Mouse (Mus musculus) induced T-regulatory cell, adult 2 months (primary cell): ENCODE data around the gene Ccdc137.

Experiments
- DNase-seq: peaks from one replicate; pipeline ENCODE4 v3.0.0-alpha.2; 2012; ENCODE audit warnings: low read depth

Gene Ccdc137

GRCm38 (mm10) chr11:120457772-120458751 is at the start of gene Ccdc137, which contains the start of gene Oxld1:
Gene Ccdc137, plus strand, starts transcription at chr11:120458115.
Gene Oxld1, minus strand, starts transcription at chr11:120458068.
- peak; percentile 87 for DNase-seq

DNA sequence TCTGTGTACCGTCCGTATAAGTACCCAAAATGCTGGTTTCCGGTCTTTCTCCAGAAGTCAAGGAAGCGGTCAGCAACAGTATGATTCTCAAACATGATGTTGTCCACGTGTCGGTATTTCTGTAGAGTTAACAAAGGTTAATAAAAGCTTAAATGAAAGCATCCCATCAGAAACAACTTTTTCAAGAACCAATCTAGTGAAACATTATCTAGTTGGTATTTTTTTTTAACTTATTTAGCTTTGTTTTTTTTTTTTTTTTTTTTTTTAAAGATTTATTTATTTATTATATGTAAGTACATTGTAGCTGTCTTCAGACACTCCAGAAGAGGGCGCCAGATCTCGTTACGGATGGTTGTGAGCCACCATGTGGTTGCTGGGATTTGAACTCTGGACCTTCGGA is 44.3 kb upstream of the Ccdc137 start:
- DNase-seq = peak; percentile 20

DNA sequence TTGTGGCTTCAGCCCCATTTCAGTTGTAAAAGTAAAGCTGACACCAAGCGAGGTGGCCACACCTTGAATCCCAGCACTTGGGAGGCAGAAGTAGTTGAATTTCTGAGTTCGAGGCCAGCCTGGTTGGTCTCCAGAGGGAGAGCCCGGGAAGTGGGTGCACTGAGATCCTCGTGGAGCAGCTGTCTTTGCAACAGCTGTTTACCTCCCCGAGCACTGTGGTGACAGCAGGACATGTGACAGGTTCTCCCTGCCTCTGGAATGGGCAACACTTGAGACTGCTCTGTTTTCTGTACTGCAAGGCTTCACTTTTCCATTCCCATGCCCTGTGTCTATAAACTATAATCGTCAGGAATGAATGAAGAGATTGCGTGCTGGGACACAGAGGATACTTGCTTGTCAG is 40.1 kb upstream of the Ccdc137 start:
- DNase-seq = no peak

GRCm38 (mm10) chr11:120418592-120418991 is 39.3 kb upstream of the Ccdc137 start:
- no peak for DNase-seq

GRCm38 (mm10) chr11:120422651-120423568 is 35.0 kb upstream of the Ccdc137 start:
- no peak for DNase-seq

DNA sequence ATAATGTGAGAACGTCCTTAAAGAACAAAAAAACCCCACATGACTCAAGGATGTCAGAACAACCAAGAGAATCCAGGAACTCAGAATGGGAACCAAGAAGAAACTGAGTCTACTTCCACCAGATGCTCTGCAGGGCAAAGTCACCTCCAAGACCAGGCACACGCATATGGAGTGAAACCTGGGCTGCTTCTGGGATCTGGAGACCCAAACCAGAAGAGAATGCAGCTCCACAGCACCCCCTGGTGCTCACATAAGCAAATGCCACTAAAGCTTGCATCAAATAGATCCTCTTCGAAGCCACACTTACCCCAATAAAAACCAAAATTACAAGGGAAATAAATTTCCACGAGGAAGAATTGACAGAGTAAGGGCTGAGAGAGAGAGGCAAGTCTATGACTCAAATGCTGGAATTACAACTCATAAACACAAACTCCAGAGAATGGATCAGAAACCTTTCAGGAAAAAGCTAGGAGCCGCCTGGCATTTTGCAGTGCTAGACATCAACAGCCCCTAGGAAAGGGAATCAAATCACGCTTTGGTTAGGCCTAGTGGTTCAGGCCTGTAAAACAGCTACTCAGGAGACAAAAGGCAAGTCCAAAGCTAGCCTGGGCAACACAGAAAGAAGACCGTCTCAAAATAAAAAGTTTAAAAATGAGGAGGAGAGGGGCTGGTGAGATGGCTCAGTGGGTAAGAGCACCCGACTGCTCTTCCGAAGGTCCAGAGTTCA is 34.2 kb upstream of the Ccdc137 start:
- DNase-seq = peak; percentile 78

- DNase-seq = no peak
Measured at GRCm38 (mm10) chr11:120426727-120427126, 31.2 kb upstream of the Ccdc137 start.

DNA sequence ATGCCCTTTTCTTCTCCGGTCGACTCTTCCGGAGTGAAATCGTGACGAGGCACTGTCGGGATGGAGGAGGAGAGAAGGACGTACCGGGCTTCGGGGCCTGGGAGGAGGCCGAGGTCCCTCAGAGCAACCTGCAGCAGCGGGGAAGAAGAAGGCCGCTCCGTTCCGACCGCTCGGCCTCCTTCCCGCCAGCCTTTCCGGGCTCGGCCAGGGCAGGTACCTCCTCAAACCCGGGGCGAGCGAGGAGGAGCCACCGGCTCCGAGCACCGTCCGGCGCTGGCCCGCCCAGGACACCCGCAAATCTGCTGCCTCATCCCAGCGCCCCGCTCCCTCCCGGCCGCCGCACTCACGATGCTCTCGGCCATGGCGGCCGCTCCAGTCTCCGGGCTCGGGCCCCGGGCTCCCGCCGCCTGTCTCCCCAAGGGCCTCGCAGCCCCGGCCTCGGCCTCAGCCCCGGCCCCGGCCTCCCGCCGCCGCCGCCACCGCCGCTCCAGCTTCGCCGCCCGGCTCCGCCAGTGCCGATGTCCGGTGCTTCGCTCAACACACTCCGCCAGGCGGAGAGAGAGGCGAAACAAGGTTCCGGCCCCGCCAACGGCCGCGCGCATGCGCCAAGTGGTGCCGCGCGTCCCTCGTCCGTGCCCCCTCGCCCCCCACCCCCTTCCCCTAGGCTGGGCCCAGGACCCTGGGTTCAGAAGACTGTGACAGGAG is 20.6 kb upstream of the Ccdc137 start, which contains the start of gene Nploc4:
Gene Nploc4, minus strand, starts transcription at position 557 of the 705 bp plus-strand sequence.
- peak; percentile 91 for DNase-seq

GRCm38 (mm10) chr11:120437857-120438385 is 20.0 kb upstream of the Ccdc137 start:
- no peak for DNase-seq

- DNase-seq = no peak
Measured at GRCm38 (mm10) chr11:120442344-120442743, 15.6 kb upstream of the Ccdc137 start, which contains the start of gene Tspan10. Gene Tspan10, plus strand, starts transcription at chr11:120442644.

- DNase-seq = no peak
Measured at GRCm38 (mm10) chr11:120442765-120443280, 15.1 kb upstream of the Ccdc137 start.

DNA sequence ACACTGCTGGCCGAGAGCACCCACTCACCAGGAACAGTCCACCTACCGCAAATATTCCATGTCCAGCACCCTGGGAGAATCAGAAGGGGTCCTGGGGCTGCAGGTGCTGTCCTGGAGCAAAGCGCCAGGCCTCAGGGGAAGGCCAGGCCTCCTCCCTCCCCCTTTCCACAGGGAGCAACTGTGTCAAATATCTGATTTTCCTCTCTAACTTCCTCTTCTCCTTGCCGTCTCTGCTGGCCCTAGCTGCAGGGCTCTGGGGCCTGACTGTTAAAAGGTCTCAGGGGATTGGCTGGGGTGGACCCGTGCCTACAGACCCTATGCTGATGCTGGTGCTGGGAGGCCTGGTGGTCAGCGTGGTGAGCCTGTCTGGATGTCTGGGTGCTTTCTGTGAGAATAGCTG is 13.8 kb upstream of the Ccdc137 start:
- no peak for DNase-seq

DNA sequence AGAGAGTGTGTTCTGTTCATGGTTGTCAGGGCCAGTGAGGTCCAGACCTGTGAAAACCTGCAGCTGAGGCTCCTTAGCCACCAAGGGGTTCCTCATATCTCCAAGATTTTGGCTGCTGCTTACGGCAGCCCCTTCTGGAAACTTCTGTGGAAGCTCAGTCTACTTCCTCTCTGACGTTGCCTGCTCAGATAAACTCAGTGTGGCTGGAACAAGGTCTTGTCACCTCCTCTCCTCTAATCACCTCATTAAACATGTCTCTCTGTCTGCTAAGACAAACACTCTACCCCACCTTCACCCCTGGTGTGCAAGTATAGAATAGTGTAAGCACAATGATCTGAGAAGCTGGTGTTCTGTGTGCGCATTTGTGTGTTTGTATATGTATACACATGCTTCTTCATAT is 12.4 kb upstream of the Ccdc137 start:
- DNase-seq = no peak

DNA sequence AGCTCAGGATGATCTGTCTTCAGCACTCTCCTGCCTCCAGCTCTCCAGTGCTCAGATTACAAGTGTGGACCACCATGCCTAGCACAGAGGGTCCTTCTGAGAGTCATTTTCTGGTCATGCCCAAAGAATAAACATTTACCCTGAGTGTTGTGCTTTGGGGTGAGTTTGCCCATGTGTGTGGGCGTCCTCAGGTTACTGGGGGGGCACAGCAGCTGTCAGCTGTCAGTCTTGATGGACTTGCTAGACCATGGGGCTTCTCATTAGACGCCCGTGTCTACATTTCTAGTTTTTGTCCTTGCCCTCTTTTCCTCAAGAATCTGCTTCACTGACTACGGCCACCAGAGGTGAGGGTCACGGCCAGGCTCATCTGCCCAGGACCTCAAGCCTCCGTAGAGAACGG is 10.7 kb upstream of the Ccdc137 start:
- no peak for DNase-seq

DNA sequence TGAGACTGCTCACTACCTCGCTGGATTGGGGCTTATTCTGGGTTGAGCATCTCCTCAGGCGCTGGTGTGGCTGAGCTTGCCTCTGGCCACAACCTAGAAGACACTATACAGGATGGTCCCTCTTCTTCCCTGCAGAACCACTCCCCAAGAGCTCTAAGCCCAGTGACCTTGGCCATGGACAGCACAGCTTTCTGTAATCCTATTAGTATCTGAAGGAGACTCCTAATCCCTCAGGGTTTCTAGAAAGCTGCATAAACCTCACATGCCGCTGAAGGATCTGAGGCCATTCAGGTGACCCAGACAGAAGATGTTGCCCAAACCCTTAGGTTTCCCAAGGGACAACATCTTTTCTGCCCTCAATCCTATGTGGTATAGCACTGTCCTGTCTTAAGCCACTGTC is 5.7 kb upstream of the Ccdc137 start:
- no peak for DNase-seq

GRCm38 (mm10) chr11:120453306-120453705 is 4.6 kb upstream of the Ccdc137 start, which contains the start of gene Pde6g:
Gene Pde6g, minus strand, starts transcription at chr11:120453500.
- no peak for DNase-seq

DNA sequence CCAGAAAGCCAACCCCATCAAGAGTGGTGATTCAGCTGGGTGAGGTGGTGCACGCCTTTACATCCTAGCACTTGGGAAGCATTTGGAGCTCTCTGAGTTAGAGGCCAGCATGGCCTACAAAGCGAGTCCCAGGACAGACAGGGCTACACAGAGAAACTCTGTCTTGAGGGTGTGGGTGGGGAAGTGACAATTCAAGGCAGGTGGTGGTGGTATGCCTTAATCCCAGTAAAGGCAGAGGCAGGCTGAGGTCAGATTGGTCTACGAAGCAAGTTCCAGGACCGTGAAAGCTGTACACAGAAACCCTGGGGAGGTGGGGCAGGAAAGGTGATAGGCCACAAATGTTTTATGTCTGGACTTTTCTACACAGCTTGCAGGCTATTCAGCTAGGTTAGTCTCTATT is 3.0 kb upstream of the Ccdc137 start:
- no peak for DNase-seq

DNA sequence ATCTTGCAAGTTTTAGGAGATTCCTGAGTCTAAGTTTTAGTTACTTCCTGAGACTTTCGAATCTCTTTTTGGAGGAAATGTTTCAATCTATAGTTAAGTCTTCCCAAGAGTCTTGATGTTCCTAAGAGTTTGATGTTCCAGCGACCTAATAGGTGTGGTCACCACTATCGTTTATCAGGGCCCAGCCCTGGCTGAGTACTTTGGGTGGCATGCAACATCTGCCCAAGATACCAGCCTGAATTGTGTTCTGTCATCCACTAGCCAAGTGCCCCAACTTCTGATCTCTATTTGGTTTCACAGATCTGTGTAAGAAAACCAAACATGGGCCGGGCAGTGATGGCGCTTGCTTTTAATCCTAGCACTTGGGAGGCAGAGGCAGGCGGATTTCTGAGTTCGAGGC is 2.5 kb upstream of the Ccdc137 start:
- DNase-seq = no peak

- no peak for DNase-seq
Measured at GRCm38 (mm10) chr11:120457370-120457769, 545 bp upstream of the Ccdc137 start.

- DNase-seq = peak; percentile 55
Measured at GRCm38 (mm10) chr11:120458847-120459597, 1.1 kb downstream of the Ccdc137 start.
